Mouse (Mus musculus): ENCODE data around the gene Bach2. TPM values are rescaled to one million over a fixed set of nuclear protein-coding genes. Genes with fewer than 3 reads are reported as not detected.

Bach2 gene
- total RNA-seq, 2 experiments from 2014 or later = 0.99 to 3.6 TPM

- ATAC-seq (ENCODE audit: poor library complexity, severe bottlenecking) = no peak
These were observed 239.5 kb downstream of the Bach2 start for GRCm38 (mm10) chr4:32477977-32478660.

DNA sequence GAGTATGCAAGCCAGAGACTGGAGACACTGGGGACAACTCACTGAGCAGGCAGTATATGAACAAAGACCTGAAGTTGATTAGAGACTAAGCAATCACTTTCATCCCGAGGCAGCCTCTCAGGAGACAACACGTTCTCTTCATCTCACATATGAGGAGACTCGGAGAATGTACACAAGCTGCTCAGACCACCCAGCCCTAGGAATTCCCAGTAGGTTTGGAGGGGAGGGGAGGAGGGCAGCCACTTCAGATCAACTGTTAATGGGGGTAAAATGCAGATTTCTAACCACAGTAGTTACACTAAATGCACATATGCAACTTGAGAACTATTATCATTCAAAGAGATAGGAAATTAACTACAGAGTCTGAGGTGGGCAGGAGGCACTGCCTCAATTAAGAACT, 240.6 kb downstream of the Bach2 start:
- ATAC-seq (ENCODE audit: poor library complexity, severe bottlenecking) = no peak

DNA sequence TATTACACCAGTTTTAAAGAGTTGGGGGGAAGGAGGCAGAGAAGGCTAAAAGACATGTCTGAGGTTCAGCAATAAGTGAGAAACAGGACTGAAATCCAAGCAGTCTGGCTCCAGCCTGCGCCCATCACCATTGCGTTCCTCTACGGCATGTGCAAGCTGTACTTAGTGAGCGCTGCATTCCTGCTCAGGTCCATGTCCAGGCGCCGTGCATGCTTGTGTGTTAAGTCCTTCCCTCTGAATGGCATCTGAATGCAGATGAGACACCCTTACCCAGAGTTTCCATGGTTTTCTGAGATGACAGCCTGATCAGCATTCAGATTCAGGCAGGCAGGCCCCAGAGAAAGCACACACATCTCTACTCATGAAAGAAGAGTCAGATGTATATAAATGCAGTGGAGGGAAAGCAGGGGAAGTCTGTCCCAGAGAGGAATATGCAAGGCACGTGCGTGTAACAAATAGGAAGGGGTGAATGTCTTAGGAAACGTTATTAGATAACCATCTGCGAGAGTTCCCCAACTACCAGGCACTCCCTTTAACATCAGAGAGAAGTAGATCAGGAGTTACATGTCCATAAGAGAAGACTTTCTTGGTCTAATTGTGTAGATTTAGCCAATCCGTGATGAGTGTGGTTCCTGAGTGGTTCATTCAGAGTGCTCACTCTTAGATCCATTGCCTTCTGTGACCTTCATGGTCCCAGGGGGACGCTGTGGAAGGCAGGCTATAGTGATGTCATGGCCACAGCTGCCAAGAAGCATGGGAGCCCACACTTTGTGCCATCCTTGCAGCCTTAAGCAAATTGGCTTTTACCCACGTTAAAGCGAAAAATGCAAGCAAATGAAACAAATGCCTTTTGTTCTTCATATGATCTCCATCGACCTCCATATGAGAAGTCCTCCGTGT, 241.4 kb downstream of the Bach2 start:
- no peak for ATAC-seq (ENCODE audit: poor library complexity, severe bottlenecking)

GRCm38 (mm10) chr4:32481366-32482055, 242.9 kb downstream of the Bach2 start:
- no peak for ATAC-seq (ENCODE audit: poor library complexity, severe bottlenecking)

DNA sequence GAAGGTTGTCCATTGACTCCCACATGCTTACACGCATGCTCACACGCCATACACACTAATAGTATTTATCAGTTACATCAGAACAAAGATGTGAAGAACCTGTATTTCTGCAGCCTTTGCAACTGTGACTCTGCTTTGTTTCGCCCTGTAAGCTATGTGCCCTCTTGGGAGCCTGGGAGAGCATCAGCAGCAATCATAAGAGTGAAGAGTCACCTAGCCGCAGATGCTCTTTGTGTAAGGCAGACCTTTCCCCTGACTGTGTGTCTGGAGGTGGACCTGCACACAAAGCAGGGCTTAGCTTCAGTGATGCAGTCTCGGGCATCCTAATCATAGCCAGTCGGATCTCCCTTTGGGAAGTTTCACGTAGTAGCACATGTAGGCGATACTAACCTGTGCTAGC, 243.5 kb downstream of the Bach2 start:
- ATAC-seq (ENCODE audit: poor library complexity, severe bottlenecking) = no peak

- no peak for ATAC-seq (ENCODE audit: poor library complexity, severe bottlenecking)
These were observed 244.3 kb downstream of the Bach2 start for GRCm38 (mm10) chr4:32482936-32483335.

DNA sequence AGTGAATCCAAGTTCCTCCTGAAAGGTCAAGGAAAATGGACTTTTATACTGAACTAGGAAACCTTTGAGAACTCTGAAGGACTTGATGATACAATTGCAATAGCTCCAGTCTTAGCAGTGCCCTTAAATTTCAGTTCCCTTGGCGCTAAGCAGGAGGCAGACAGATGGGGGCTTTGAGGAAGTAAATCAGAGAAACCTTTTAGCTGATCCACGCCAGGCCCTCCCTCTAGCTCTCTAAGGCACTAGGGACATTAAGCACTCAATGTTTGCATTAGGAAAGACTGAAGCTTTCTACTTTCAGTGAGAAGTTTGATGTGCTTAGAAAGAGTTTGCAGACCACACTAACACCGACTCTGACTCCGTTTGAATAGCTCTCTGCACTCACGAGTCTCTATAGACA, 247.2 kb downstream of the Bach2 start:
- ATAC-seq (ENCODE audit: poor library complexity, severe bottlenecking) = peak; percentile 63

DNA sequence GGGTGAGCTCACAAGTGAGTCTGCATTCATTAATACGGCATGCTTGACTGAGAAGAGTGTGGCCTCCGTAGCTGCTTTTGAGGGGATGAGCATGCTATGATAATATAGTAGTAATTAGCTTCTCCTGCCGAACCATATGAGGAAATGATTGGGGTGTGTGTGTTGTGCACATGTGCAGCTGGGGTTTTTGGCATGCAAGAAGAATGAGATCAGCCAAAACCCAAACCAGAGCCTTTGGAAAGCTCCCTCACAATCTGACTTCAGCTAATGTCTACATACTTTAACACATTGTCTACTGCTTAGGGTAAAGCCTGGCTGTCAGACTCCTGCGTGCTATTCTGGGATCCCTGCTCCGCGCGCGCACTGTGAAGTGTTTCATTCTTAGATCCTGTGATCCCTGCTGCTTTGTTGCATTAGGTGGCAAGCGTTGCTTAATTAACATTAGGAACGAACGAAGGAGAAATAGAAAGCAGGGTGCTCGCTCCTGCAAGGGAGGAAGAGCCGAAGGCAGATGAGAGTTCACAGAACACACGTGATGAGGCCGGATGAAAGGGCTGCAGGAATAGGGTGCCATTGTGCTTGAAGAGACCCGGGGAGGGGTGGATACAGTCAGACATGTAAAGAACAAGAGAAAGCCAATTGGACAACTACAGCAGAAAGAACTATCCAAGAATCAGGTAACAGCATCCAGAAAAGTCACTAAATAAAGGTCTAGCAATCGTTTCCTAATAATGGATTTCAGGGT, 248.2 kb downstream of the Bach2 start:
- ATAC-seq (ENCODE audit: poor library complexity, severe bottlenecking) = no peak

GRCm38 (mm10) chr4:32489186-32489585, 250.6 kb downstream of the Bach2 start:
- ATAC-seq (ENCODE audit: poor library complexity, severe bottlenecking) = no peak

- no peak for ATAC-seq (ENCODE audit: poor library complexity, severe bottlenecking)
These were observed 252.6 kb downstream of the Bach2 start for GRCm38 (mm10) chr4:32491176-32491575.

- ATAC-seq (ENCODE audit: poor library complexity, severe bottlenecking) = no peak
These were observed 254.2 kb downstream of the Bach2 start for GRCm38 (mm10) chr4:32492834-32493233.

GRCm38 (mm10) chr4:32501780-32502179, 263.2 kb downstream of the Bach2 start:
- ATAC-seq (ENCODE audit: poor library complexity, severe bottlenecking) = no peak

DNA sequence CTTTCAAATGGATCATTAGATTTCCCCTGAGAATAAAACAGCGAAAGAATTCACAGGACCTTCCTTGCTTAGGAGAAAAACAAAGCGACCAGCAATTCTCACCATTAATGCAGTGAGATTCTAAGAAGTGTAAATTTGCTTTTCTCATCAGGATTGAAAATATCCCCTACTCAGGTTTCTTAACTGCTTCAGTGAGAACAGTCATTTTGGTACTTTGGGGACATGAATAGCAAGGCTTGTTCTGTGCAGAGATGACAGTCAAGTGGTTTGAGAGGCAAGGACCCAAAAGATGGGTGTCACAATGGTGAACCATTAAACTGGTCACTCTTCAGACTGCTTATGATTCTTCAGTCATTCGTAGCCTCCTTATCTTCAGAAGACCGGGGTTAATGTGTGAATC, 263.6 kb downstream of the Bach2 start:
- no peak for ATAC-seq (ENCODE audit: poor library complexity, severe bottlenecking)

- no peak for ATAC-seq (ENCODE audit: poor library complexity, severe bottlenecking)
These were observed 265.6 kb downstream of the Bach2 start for GRCm38 (mm10) chr4:32504236-32504635.

GRCm38 (mm10) chr4:32506306-32506808, 267.8 kb downstream of the Bach2 start:
- ATAC-seq (ENCODE audit: poor library complexity, severe bottlenecking) = no peak

GRCm38 (mm10) chr4:32507041-32507440, 268.4 kb downstream of the Bach2 start:
- no peak for ATAC-seq (ENCODE audit: poor library complexity, severe bottlenecking)

GRCm38 (mm10) chr4:32508572-32508971, 270.0 kb downstream of the Bach2 start:
- no peak for ATAC-seq (ENCODE audit: poor library complexity, severe bottlenecking)

GRCm38 (mm10) chr4:32508996-32509395, 270.4 kb downstream of the Bach2 start:
- no peak for ATAC-seq (ENCODE audit: poor library complexity, severe bottlenecking)

- no peak for ATAC-seq (ENCODE audit: poor library complexity, severe bottlenecking)
These were observed 271.4 kb downstream of the Bach2 start for GRCm38 (mm10) chr4:32509832-32510612.

GRCm38 (mm10) chr4:32510940-32511339, 272.3 kb downstream of the Bach2 start:
- no peak for ATAC-seq (ENCODE audit: poor library complexity, severe bottlenecking)

All from megakaryocyte, adult 5-6 weeks (primary cell).